Mouse (Mus musculus) testis, adult 2 months (tissue): ENCODE measurements around the gene Dpep3. TPM values are rescaled to one million over a fixed set of nuclear protein-coding genes. Genes with fewer than 3 reads are reported as not detected.
"Not testable (repeated sequence)": the region's sequence is repeated elsewhere in the genome, so short reads cannot be mapped to it uniquely, and the experiment has no call there.

Experiments
- H3K27ac ChIP-seq: fragments of 200-500 bp; 2 replicates; pipeline ENCODE4 v1.5.1; 2012; ENCODE audit warnings: low read depth, low read length; ENCODE audit not compliant: control insufficient read depth, insufficient read depth
- H3K27me3 ChIP-seq: fragments of 200-500 bp; 2 replicates; pipeline ENCODE4 v1.6.1; 2012; ENCODE audit warnings: mild to moderate bottlenecking, low read length, moderate library complexity; ENCODE audit not compliant: control insufficient read depth, insufficient read depth
- H3K36me3 ChIP-seq: fragments of 200-500 bp; 2 replicates; pipeline ENCODE4 v1.6.1; 2012; ENCODE audit warnings: mild to moderate bottlenecking, low read length; ENCODE audit not compliant: control insufficient read depth, insufficient read depth
- H3K4me1 ChIP-seq: fragments of 200-500 bp; 2 replicates; pipeline ENCODE4 v1.6.1; 2012; ENCODE audit warnings: low read length; ENCODE audit not compliant: control insufficient read depth, insufficient read depth
- H3K4me3 ChIP-seq: fragments of 200-500 bp; 2 replicates; pipeline ENCODE4 v1.5.1; 2012; ENCODE audit warnings: low read depth, mild to moderate bottlenecking, low read length, moderate library complexity, mixed read lengths; ENCODE audit not compliant: control insufficient read depth
- CTCF ChIP-seq: fragments of 200-500 bp; IDR thresholded peaks from 2 replicates; pipeline ENCODE4 v1.5.1; 2012; ENCODE audit warnings: low read depth, mild to moderate bottlenecking, inconsistent platforms, low read length, moderate library complexity; ENCODE audit not compliant: control insufficient read depth, insufficient read depth, insufficient replicate concordance
- POLR2A ChIP-seq: fragments of 200-500 bp; IDR thresholded peaks from 2 replicates; pipeline ENCODE4 v1.6.1; 2012; ENCODE audit warnings: low read depth, mild to moderate bottlenecking, inconsistent platforms, low read length, moderate library complexity; ENCODE audit not compliant: control insufficient read depth
- polyA plus RNA-seq: library from polyadenylated mRNA; depleted of rRNA; stranded (reverse); fragments of >200 nt; gene quantifications from 2 replicates; pipeline ENCODE4 v1.2.3, GENCODE M21; 2012

The Dpep3 gene
- polyA plus RNA-seq, 1 experiment, result 647 TPM

DNA sequence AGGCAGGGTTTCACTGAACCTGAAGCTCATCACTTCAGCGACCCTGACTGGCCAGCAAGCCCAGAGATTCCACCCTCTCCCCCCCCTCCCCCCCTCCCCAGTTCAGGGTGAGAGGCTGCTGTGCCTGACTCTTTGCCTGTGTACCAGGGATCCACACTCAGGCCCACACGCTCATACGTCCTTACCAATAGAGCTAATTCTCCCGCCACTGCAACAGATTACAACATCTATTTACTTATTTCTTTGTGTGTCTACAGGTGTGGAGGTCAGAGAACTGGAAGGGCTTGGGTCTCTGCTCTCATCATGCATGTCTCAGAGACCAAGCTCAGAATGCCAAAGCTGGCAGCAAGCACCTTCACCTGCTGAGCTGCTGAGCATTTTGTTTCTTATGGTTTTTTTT lies 14.0 kb upstream of the Dpep3 start:
- H3K36me3 ChIP-seq, result no peaks in the 10 kb centered on the region
- no peak overlapping the region for H3K4me3 ChIP-seq
- H3K27ac ChIP-seq, result no peak overlapping the region
- no peaks in the 10 kb centered on the region for H3K27me3 ChIP-seq
- H3K4me1 ChIP-seq, result peaks cover 12% of the 10 kb centered on the region
- no peak for TF ChIP-seq CTCF
- TF ChIP-seq POLR2A, result no peak

DNA sequence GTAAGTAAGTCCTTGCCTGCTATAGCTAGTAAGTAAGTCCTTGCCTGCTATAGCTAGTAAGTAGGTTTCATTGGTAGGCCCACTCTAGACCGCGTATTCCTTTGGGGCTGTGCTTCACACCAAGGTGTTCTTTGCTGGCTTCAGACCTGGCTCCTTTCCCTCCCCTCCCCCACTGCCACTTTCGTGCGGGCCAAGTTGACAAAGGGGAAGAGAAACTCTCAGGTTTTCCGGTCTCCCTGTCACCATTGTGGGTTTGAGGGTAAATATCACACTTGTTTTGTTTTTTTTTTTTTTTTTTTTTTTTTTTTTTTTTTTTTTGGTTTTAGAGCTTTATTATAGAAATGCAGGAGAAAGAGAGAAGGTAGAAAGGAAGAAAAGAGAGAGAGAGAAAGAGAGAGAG lies 13.3 kb upstream of the Dpep3 start:
- TF ChIP-seq POLR2A (no peak), CTCF (no peak)
- Histone ChIP-seq H3K27me3 (no peaks in the 10 kb centered on the region), H3K4me3 (no peak overlapping the region), H3K4me1 (peaks cover 12% of the 10 kb centered on the region), H3K36me3 (no peaks in the 10 kb centered on the region), H3K27ac (no peak overlapping the region)

DNA sequence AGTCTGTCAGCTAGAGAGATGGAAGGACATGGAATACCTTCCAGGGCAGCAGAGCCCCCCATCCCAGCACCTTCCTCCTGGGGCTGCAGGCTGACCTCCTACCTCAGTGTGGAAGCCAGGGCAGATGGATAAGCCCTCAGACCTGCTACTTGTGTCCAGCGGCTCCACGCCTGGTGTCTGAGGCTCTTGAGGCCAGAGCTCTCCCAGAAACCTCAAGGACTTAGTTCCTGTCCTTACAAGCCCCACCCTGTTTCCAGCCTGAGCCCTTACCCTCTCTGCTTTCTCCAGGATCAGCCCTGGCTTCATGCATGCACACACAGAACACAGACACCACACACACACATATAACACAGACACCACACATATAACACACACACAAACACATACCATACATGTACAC lies 12.3 kb upstream of the Dpep3 start:
- H3K4me1 ChIP-seq, result peaks cover 12% of the 10 kb centered on the region
- no peaks in the 10 kb centered on the region for H3K36me3 ChIP-seq
- no peak overlapping the region for H3K27ac ChIP-seq
- no peaks in the 10 kb centered on the region for H3K27me3 ChIP-seq
- TF ChIP-seq CTCF (no peak), POLR2A (no peak)
- no peak overlapping the region for H3K4me3 ChIP-seq

DNA sequence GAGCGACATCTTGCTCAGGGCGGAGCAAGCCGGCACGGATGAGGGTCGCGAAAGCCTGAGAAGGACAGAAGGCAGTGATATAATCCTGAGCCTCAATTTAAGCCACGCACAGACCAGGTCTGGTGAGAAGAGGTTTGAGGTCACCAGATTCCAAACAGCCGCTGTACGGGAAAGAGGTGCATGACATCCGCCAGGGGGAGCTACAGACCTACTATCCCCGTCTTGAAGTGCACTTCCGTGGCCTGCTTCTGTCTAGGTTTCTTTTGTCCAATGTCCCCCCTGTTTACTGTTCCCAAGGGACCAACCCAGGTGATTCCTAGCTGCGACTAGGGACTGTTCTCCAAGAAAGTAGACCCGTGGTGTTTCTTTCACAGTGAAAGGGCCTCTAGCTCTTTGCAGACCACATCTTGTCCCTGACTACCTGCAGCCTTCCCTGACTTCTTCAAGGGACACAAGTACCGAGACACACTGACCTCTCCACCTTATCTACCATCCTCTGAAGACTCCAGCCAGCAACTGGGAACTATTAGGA lies 11.7 kb upstream of the Dpep3 start, which contains the start of gene Dus2:
Dus2 (plus strand) TSS at position 482 of the 532 bp plus-strand sequence.
- Histone ChIP-seq H3K36me3 (no peaks in the 10 kb centered on the region), H3K27me3 (no peaks in the 10 kb centered on the region), H3K4me3 (peak within 1 kb of the TSS; percentile 69), H3K4me1 (peaks cover 12% of the 10 kb centered on the region), H3K27ac (no peak within 1 kb of the TSS)
- TF ChIP-seq POLR2A (no peak), CTCF (peak; percentile 86; the same call in 1 of the 2 replicates)

DNA sequence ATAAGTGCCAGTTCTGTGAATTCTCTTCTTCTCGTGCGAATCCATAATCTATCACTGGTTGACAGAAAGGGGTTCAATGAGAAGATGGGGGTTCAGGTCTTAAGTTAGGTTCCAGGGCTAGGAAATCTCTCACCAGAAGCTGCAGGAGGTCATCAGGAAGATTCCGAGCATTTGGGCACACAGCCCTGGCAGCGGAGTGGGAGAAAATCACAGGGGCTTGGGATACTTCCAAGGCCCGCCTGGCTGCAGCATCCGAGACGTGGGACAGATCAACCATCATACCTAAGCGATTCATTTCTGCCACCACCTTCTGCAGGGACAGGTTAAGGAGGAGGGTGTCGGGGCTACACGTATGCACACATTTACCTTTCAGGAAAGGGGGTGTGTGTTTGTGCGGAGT lies 9.3 kb upstream of the Dpep3 start:
- H3K4me3 ChIP-seq, result no peak overlapping the region
- peaks cover 11% of the 10 kb centered on the region for H3K4me1 ChIP-seq
- no peak overlapping the region for H3K27ac ChIP-seq
- no peaks in the 10 kb centered on the region for H3K36me3 ChIP-seq
- H3K27me3 ChIP-seq, result no peaks in the 10 kb centered on the region
- TF ChIP-seq POLR2A, result no peak

DNA sequence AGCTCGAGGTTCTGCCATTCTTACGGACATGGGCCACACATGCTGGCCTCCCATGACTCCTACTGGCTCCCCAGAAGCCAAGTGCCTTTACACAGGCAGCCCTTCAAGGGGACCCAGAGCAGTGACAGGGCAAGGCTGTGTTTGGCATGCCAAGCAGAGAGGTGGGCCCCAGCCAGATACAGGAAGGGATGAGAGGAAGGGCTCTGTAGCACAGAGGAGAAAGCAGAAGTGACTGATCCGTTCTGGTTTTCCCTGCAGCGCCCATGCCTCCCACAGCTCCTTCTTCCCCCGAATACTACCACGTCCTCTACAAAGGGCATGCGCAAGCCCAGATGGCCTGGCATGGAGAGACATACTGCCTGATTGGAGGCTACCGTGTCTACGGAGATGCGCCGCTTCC lies 4.2 kb upstream of the Dpep3 start:
- H3K27ac ChIP-seq, H3K36me3 ChIP-seq, H3K4me3 ChIP-seq, H3K4me1 ChIP-seq, H3K27me3 ChIP-seq: not testable (repeated sequence)

DNA sequence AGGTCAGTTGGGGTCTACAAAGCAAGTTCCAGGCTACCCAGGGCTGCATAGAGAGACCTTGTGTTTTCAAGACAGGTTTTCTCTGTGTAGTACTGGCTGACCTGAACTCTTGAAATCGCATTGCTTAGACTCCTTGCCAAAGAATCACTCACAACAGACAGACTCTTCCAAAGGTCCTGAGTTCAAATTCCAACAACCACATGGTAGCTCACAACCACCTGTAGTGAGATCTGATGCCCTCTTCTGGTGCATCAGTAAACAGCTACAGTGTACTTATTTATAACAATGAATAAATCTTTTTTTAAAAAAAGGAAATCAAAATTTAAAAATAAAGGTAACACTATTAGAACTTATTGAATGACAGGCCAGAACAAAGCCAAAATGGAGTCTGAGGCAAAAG lies 1.9 kb upstream of the Dpep3 start:
- TF ChIP-seq POLR2A (no peak), CTCF (no peak)
- H3K27me3 ChIP-seq, result no peaks in the 10 kb centered on the region
- peaks cover 3% of the 10 kb centered on the region; the same call in 1 of the 2 replicates for H3K36me3 ChIP-seq
- H3K4me3 ChIP-seq, result no peak overlapping the region
- no peak overlapping the region for H3K27ac ChIP-seq
- peaks cover 3% of the 10 kb centered on the region for H3K4me1 ChIP-seq

DNA sequence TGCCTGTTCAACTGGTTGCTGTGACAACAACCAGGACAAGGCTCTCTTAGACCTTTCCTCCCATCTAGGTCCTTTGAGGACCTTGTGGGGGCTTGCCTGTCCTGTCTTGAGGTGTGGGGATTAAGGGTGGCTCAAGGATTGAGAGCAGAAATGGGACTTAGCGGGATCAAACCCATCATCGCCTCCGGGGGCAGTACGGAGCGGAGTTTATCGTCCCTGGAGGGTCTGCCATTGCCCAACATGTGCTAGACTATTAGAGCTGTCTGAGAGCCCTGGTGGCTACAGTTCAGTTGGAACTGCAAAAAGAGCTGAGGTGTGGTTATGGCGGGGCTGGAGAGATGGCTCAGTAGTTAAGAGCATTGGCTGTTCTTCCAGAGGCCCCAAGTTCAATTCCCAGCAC lies 3.9 kb downstream of the Dpep3 start:
- H3K27ac ChIP-seq, result no peak overlapping the region
- H3K36me3 ChIP-seq, result peaks cover 4% of the 10 kb centered on the region
- peaks cover 3% of the 10 kb centered on the region for H3K4me1 ChIP-seq
- no peaks in the 10 kb centered on the region for H3K27me3 ChIP-seq
- H3K4me3 ChIP-seq, result no peak overlapping the region
- no peak for TF ChIP-seq CTCF
- TF ChIP-seq POLR2A, result no peak
